Mouse (Mus musculus) left cerebral cortex, postnatal 14 days (tissue): ENCODE data around the gene Pnmal1. TPM values are rescaled to one million over a fixed set of nuclear protein-coding genes. Genes with fewer than 3 reads are reported as not detected.

Experiments
- DNase-seq, 2 experiments: peaks; one replicate each; pipeline ENCODE4 v3.0.0; 2021 to 2022; ENCODE audit warnings: low spot score in 2 of 2, mixed read lengths in 1 of 2
- intact Hi-C: fragments of 180-260 bp; cut with DNase I; formaldehyde crosslinking; loops from one replicate; pipeline ENCODE4 v1.15.1; 2025
- long read RNA-seq, 2 experiments: library from polyadenylated mRNA; stranded (forward); transcript quantifications; one replicate each; pipeline ENCODE4 v2.0.0; 2021
- total RNA-seq, 2 experiments: library from RNA; stranded (reverse); gene quantifications; 2 replicates each; pipeline ENCODE4 v1.2.3; 2021

Pnmal1 gene
- 10 to 100 TPM; 85.4 to 91.6 TPM for total RNA-seq
- long read RNA-seq, experiment 1, full-length matches to known transcripts = 48 of 68 reads
- long read RNA-seq, experiment 1, partial matches to known transcripts = 4 of 68 reads
- long read RNA-seq, experiment 1, other reads (novel, unspliced or antisense) = 16 of 68 reads
- long read RNA-seq, experiment 2, full-length matches to known transcripts = 55 of 79 reads
- long read RNA-seq, experiment 2, partial matches to known transcripts = 18 of 79 reads
- long read RNA-seq, experiment 2, other reads (novel, unspliced or antisense) = 6 of 79 reads

- intact Hi-C loops = no loop called here
- DNase-seq = peak; percentile 96 to 97
Measured at GRCm38 (mm10) chr7:16959539-16960187, at the start of gene Pnmal1. Pnmal1 (plus strand) TSS chr7:16959679.

GRCm38 (mm10) chr7:16909909-16910308 is 49.6 kb upstream of the Pnmal1 start:
- no peak for DNase-seq
- intact Hi-C loops = no loop called here

DNA sequence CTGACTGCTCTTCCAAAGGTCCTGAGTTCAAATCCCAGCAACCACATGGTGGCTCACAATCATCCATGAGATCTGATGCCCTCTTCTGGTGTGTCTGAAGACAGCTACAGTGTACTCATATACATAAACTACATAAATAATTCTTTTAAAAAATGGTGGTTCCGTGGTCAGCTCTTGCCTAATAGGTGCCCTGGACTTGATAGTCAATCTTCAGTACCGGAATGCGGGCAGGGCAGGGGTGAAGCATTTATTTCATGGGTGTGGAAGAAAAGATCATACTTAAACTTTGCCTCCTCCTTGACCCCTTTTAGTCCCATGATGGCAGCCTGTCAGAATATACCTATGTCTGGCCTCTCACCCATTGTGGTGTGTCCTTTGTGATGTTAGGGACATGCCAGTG is 47.6 kb upstream of the Pnmal1 start:
- intact Hi-C loops = no loop called here
- DNase-seq = no peak

- DNase-seq = no peak
- intact Hi-C loops = no loop called here
Measured at GRCm38 (mm10) chr7:16912360-16912759, 47.1 kb upstream of the Pnmal1 start.

DNA sequence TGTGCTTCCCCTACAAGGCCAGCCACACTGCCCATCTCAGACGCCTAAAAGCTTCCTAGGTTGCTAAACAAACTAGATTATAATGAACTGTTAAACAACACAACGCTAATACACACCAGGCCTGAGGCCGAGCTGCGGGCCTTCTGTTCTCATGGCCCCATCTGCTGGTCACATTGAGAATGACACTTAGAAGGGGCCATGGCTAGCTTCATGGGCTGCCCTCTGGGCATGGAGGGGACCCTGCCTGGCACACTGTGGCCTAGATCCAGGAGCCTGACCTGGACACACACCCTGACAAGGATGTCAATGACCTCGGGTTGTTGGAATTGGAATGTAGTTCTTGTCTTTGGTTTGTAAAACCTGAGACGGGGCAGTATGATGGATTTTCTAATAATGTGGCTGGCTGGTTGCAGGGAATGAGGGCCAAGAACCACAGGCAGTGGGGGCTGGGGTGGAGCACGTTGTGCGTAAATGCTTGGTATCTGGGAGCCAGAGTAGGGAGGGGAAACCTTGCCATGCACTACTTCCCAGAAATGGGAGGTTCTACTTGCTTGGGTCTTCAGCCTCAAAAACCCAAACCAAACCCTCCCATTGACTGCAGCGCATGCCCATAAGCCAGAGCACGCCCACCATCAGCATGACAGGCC is 45.5 kb upstream of the Pnmal1 start:
- intact Hi-C loops = loop anchor here (2.0 kb wide), 1 partner anchor 19 kb away; no protein-coding TSS in a partner anchor
- DNase-seq = peak; percentile 80 to 85

DNA sequence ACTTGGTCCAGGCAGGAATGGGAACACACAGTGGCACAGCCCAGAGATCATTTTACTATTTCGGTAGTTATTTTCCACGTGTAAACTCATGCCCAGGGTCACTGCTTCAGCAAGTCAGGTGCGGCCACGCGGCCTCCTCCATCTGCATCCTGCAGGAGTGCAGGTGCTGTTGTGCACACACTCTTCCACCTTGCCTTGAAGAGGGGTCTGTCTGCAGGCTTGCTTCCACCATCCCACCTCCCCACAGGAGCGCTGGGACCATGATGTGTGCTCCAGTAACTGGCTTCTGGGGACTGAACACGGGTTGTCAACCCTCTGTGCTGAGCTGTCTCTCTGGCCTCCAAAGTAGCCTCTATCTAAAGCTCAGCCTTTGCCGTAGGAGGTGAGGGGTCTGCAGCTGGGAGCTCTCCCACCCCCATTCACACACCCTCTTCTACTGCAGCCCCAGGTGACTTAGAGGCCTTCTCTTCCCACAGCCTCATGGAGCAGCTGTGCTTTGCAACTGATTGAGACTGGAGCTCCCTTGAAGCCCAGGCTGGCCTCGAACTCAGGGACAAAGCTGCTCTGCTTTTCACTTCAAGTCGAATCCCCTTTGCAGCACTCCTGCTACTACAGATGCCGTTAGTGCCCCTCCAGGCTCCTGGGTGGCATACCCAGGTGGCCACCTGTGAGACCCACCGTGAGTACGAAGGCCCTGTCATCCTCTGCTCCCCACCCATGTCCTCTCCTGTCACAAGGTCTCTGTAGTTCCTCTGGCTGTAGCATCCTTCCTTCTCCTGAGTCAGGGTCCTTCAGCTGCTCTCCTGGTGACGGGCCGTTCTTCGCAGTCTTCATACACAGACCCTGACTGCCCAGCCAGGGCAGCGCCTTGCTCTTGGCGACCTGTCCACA is 44.8 kb upstream of the Pnmal1 start:
- DNase-seq = no peak
- intact Hi-C loops = loop anchor here (2.0 kb wide), 1 partner anchor 20 kb away; no protein-coding TSS in a partner anchor

- DNase-seq = no peak
- intact Hi-C loops = loop anchor here (2.0 kb wide), 1 partner anchor 21 kb away; no protein-coding TSS in a partner anchor
Measured at GRCm38 (mm10) chr7:16915461-16916340, 43.8 kb upstream of the Pnmal1 start.

GRCm38 (mm10) chr7:16916342-16917265 is 42.9 kb upstream of the Pnmal1 start:
- intact Hi-C loops = no loop called here
- DNase-seq = no peak

GRCm38 (mm10) chr7:16917447-16917846 is 42.0 kb upstream of the Pnmal1 start:
- intact Hi-C loops = no loop called here
- DNase-seq = no peak

DNA sequence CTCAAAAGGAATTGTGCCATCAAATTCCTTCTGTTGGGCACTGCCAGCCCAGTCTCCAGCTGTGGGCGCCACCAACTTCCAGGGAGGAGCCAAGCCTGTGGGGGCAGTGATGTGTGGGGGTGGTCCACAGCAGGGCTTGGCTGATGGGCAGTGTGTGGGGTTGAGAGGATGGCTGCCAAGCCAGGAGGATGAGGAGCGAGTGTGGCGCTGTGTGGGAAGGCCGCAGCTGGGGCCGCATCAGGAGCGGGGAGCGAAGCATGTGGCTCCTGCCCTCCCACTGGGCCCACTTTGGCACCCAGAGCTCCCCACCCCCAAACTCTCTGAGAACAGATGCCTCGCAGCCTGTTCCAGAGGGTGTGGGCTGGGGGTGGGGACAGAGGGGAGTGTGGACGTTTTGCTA is 41.5 kb upstream of the Pnmal1 start:
- intact Hi-C loops = no loop called here

GRCm38 (mm10) chr7:16918670-16919069 is 40.8 kb upstream of the Pnmal1 start:
- no peak for DNase-seq
- intact Hi-C loops = no loop called here

More for the DNA sequence above, 41.5 kb upstream of the Pnmal1 start:
- peak; percentile 60 to 77 for DNase-seq

- intact Hi-C loops = no loop called here
- no peak for DNase-seq
Measured at GRCm38 (mm10) chr7:16919395-16920149, 39.9 kb upstream of the Pnmal1 start.

GRCm38 (mm10) chr7:16920150-16920579 is 39.3 kb upstream of the Pnmal1 start:
- no peak for DNase-seq
- intact Hi-C loops = no loop called here

GRCm38 (mm10) chr7:16920818-16921791 is 38.4 kb upstream of the Pnmal1 start:
- intact Hi-C loops = no loop called here
- peak in 1 of 2 experiments; percentile 34 for DNase-seq

DNA sequence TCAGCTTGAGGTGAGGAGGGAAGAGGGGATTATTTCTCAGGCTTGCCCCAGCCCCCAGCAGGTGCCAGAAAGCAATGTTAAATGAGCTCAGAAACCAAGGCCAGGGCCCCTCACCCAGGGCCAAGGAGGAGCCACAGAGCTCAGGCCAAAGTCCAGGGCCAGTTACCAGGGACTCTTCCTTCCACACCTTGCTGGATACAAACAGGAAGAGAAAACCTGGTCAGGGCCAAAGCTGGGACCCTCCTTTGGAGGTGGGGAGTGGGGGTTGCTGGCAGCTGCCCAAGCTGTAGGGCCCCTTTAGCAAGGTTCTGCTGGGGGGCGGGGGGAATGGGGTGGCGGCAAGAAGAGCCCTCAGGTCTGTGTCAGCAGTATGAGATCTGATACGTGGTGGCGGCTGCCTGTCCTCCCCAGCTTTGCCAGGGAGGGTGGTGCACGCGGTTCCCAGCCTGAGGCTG is 37.6 kb upstream of the Pnmal1 start:
- intact Hi-C loops = loop anchor here (2.0 kb wide), 1 partner anchor 45 kb away; no protein-coding TSS in a partner anchor
- no peak for DNase-seq
